Mouse (Mus musculus) macrophage (primary cell): ENCODE data around the gene Gm49387. TPM values are rescaled to one million over a fixed set of nuclear protein-coding genes. Genes with fewer than 3 reads are reported as not detected.
A peak's percentile ranks its signal among the peaks of the same experiment; 100 is the strongest.

Experiments
- H3K27ac ChIP-seq: fragments of 350-480 bp; formaldehyde crosslinking; 2 replicates; pipeline ENCODE4 v1.9.0; 2021
- H3K36me3 ChIP-seq: fragments of 350-480 bp; formaldehyde crosslinking; 2 replicates; pipeline ENCODE4 v1.9.0; 2021; ENCODE audit errors: inconsistent target
- H3K4me3 ChIP-seq: fragments of 350-480 bp; formaldehyde crosslinking; 2 replicates; pipeline ENCODE4 v1.9.0; 2021; ENCODE audit errors: inconsistent target
- H3K79me2 ChIP-seq: fragments of 350-480 bp; formaldehyde crosslinking; 2 replicates; pipeline ENCODE4 v1.9.0; 2021; ENCODE audit errors: inconsistent target
- WGBS: methylation state at CpG from one replicate; pipeline ENCODE4 v1.1.7; 2026; ENCODE audit warnings: inconsistent platforms; ENCODE audit not compliant: missing documents; 5-methylcytosine and 5-hydroxymethylcytosine counted together
- polyA plus RNA-seq: library from polyadenylated mRNA; stranded (reverse); fragments of 250-400 nt; gene quantifications from 3 replicates; pipeline ENCODE4 v1.2.4, GENCODE M21; 2018; ENCODE audit warnings: inconsistent platforms

Gene Gm49387
- polyA plus RNA-seq, 1 experiment from 2014 or later, result not detected

- no peak overlapping the region for H3K4me3 ChIP-seq
- 0 out of 2 replicates have a peak overlapping the region, but pooled peaks have one; percentile 93 for H3K27ac ChIP-seq
- WGBS, result 93% methylated on average over 27 of the region's 28 CpGs
- no peaks in the 10 kb centered on the region for H3K36me3 ChIP-seq
- no peaks in the 10 kb centered on the region for H3K79me2 ChIP-seq
Measured at GRCm38 (mm10) chr14:31666931-31667705, 26.4 kb upstream of the Gm49387 start.

- 73% methylated on average over 4 of the region's 4 CpGs for WGBS
- Histone ChIP-seq H3K79me2 (no peaks in the 10 kb centered on the region), H3K36me3 (no peaks in the 10 kb centered on the region), H3K4me3 (no peak overlapping the region), H3K27ac (no peak overlapping the region)
Measured at GRCm38 (mm10) chr14:31665566-31665940, 24.9 kb upstream of the Gm49387 start.

GRCm38 (mm10) chr14:31664903-31665565, 24.4 kb upstream of the Gm49387 start:
- Histone ChIP-seq H3K27ac (no peak overlapping the region), H3K36me3 (no peaks in the 10 kb centered on the region), H3K79me2 (no peaks in the 10 kb centered on the region), H3K4me3 (no peak overlapping the region)
- 25% methylated on average over 12 of the region's 12 CpGs for WGBS

- no peaks in the 10 kb centered on the region for H3K79me2 ChIP-seq
- WGBS, result 26% methylated on average over 17 of the region's 18 CpGs
- no peaks in the 10 kb centered on the region for H3K36me3 ChIP-seq
- H3K4me3 ChIP-seq, result no peak overlapping the region
- no peak overlapping the region for H3K27ac ChIP-seq
Measured at GRCm38 (mm10) chr14:31664100-31664902, 23.6 kb upstream of the Gm49387 start.

GRCm38 (mm10) chr14:31663376-31664099, 22.9 kb upstream of the Gm49387 start:
- no peak overlapping the region for H3K4me3 ChIP-seq
- no peak overlapping the region for H3K27ac ChIP-seq
- no peaks in the 10 kb centered on the region for H3K36me3 ChIP-seq
- 88% methylated on average over 13 of the region's 13 CpGs for WGBS
- H3K79me2 ChIP-seq, result no peaks in the 10 kb centered on the region

GRCm38 (mm10) chr14:31662555-31663211, 22.0 kb upstream of the Gm49387 start:
- Histone ChIP-seq H3K36me3 (no peaks in the 10 kb centered on the region), H3K79me2 (no peaks in the 10 kb centered on the region), H3K4me3 (no peak overlapping the region; the same call in 1 of the 2 replicates), H3K27ac (peak overlapping the region; percentile 66)
- 71% methylated on average over 9 of the region's 9 CpGs for WGBS

- Histone ChIP-seq H3K4me3 (peak overlapping the region; percentile 45), H3K27ac (peak overlapping the region; percentile 66), H3K36me3 (no peaks in the 10 kb centered on the region), H3K79me2 (no peaks in the 10 kb centered on the region)
- 5% methylated on average over 42 of the region's 44 CpGs for WGBS
Measured at GRCm38 (mm10) chr14:31661671-31662554, 21.2 kb upstream of the Gm49387 start.

- Histone ChIP-seq H3K4me3 (no peak overlapping the region), H3K36me3 (no peaks in the 10 kb centered on the region), H3K79me2 (no peaks in the 10 kb centered on the region), H3K27ac (no peak overlapping the region)
- WGBS, result 95% methylated on average over 7 of the region's 7 CpGs
Measured at GRCm38 (mm10) chr14:31660312-31661093, 19.8 kb upstream of the Gm49387 start.

- 61% methylated on average over 9 of the region's 10 CpGs for WGBS
- Histone ChIP-seq H3K36me3 (no peaks in the 10 kb centered on the region), H3K79me2 (no peaks in the 10 kb centered on the region), H3K4me3 (no peak overlapping the region), H3K27ac (no peak overlapping the region)
Measured at GRCm38 (mm10) chr14:31659501-31660181, 19.0 kb upstream of the Gm49387 start.

- Histone ChIP-seq H3K4me3 (no peak overlapping the region), H3K36me3 (no peaks in the 10 kb centered on the region), H3K79me2 (no peaks in the 10 kb centered on the region), H3K27ac (no peak overlapping the region)
- WGBS, result 97% methylated on average over 8 of the region's 8 CpGs
Measured at GRCm38 (mm10) chr14:31658126-31658680, 17.5 kb upstream of the Gm49387 start.

GRCm38 (mm10) chr14:31656857-31657645, 16.4 kb upstream of the Gm49387 start:
- H3K79me2 ChIP-seq, result no peaks in the 10 kb centered on the region
- H3K36me3 ChIP-seq, result no peaks in the 10 kb centered on the region
- WGBS, result 14% methylated on average over 4 of the region's 5 CpGs
- no peak overlapping the region for H3K27ac ChIP-seq
- no peak overlapping the region for H3K4me3 ChIP-seq
